In the genomic region with DNA sequence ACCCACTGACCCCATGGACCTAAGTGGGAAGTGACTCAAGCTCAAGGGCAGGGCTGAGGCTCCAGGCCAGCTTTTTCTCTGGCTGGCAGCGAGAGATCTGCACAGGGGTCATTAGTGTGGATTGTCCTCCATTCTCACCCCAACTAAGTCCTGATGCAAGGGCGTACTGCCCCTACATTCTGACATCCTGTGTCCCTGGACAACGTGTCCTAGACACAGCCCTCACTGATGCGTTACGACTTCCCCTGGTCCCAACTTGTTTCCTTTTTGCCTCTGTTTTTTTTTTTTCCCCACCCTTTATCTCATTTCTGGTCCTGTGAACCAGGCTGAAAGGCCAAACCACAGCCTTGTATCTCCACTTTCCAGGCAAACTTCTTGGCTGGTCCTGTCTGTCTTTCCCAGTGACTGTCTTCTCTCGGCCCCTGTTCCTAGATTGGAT, we compare ENCODE assay signal across 12 mouse cellular contexts. TPM values are rescaled to one million over a fixed set of nuclear protein-coding genes. Genes with fewer than 3 reads are reported as not detected.
DNase-seq lines count a peak whose midpoint lies in the region; ATAC-seq and TF ChIP-seq lines count a peak whose summit lies in the region.
"Had no signal": no experiment of that assay in that cellular context is flagged by ENCODE, and none has a peak within 500 bp of the region (broad histone marks: within the 10 kb centered on the region; RNA-seq: fewer than 3 reads in every experiment).

No protein-coding gene starts in this region.

- H3K27ac ChIP-seq in liver, postnatal 0 days (ENCODE audit: low read depth): no peak overlapping the region
- no peak overlapping the region for H3K27ac ChIP-seq in liver, embryonic 12.5 days
- H3K27ac ChIP-seq in MEL (ENCODE audit: control insufficient read depth, low read depth, low read length): no peak overlapping the region
- H3K27ac ChIP-seq in layer of hippocampus, adult 2 months: no peak overlapping the region
- H3K27ac ChIP-seq: hindbrain, embryonic 13.5 days had no signal

- ATAC-seq in liver, postnatal 0 days: peak; percentile 58
- ATAC-seq in liver, embryonic 12.5 days: no peak
- peak; percentile 33 for ATAC-seq in common myeloid progenitor, adult 5-6 weeks (replicated peaks; ENCODE audit: low read depth, poor library complexity, severe bottlenecking)
- no peak for ATAC-seq in erythroid progenitor cell, adult 5-6 weeks (replicated peaks; ENCODE audit: low FRiP score, poor library complexity, severe bottlenecking)
- ATAC-seq: intestine, embryonic 16.5 days had no signal

- no peaks in the 10 kb centered on the region for H3K27me3 ChIP-seq in liver, postnatal 0 days (ENCODE audit: insufficient read depth, low read length)
- H3K27me3 ChIP-seq in liver, embryonic 12.5 days (replicated peaks): peaks cover 24% of the 10 kb centered on the region; the same call in 1 of the 2 replicates
- H3K27me3 ChIP-seq in MEL (ENCODE audit: control insufficient read depth in 1 of 2, insufficient read depth in 2 of 2, low read length in 2 of 2): no peaks in the 10 kb centered on the region

- WGBS in liver, postnatal 0 days (ENCODE audit: insufficient replicate concordance): 39% methylated on average over 6 of the region's 6 CpGs
- WGBS in liver, embryonic 12.5 days (ENCODE audit: insufficient replicate concordance): 15% methylated on average over 6 of the region's 6 CpGs

- no peak overlapping the region for H3K4me2 ChIP-seq in liver, postnatal 0 days (ENCODE audit: low read depth, low read length)
- H3K4me2 ChIP-seq in liver, embryonic 12.5 days: no peak overlapping the region
- H3K4me2 ChIP-seq: hindbrain, embryonic 13.5 days had no signal

- H3K9ac ChIP-seq in liver, postnatal 0 days (replicated peaks): no peak overlapping the region
- H3K9ac ChIP-seq in liver, embryonic 12.5 days: no peak overlapping the region
- no peak overlapping the region for H3K9ac ChIP-seq in MEL (ENCODE audit: control insufficient read depth, low read depth, low read length, poor library complexity, severe bottlenecking)
- H3K9ac ChIP-seq: hindbrain, embryonic 13.5 days had no signal

- H3K9me3 ChIP-seq in liver, postnatal 0 days (ENCODE audit: low read length): no peaks in the 10 kb centered on the region
- no peaks in the 10 kb centered on the region for H3K9me3 ChIP-seq in liver, embryonic 12.5 days (replicated peaks)
- no peaks in the 10 kb centered on the region for H3K9me3 ChIP-seq in MEL (replicated peaks; ENCODE audit: insufficient read depth, low read length)
- H3K9me3 ChIP-seq: hindbrain, embryonic 13.5 days had no signal

- no peak for TF ChIP-seq RAD21 in MEL (IDR thresholded peaks at IDR 0.05; ENCODE audit: low read depth, low read length)

- peak; percentile 87 for TF ChIP-seq EP300 in liver, postnatal 0 days (IDR thresholded peaks at IDR 0.05; ENCODE audit: low read depth)
- TF ChIP-seq EP300 in MEL (IDR thresholded peaks at IDR 0.05; ENCODE audit: low read depth in 1 of 2, low read length in 2 of 2): peak; percentile 83

- no peaks in the 10 kb centered on the region for H3K36me3 ChIP-seq in liver, postnatal 0 days (replicated peaks; ENCODE audit: insufficient read depth, low read length)
- H3K36me3 ChIP-seq in liver, embryonic 12.5 days: no peaks in the 10 kb centered on the region
- peaks cover 0 to 37% of the 10 kb centered on the region in 2 experiments; a peak in 2 of 4 replicates for H3K36me3 ChIP-seq in MEL (ENCODE audit: control insufficient read depth in 1 of 2, insufficient read depth in 2 of 2, low read length in 2 of 2)
- H3K36me3 ChIP-seq: hindbrain, embryonic 13.5 days had no signal

- no peaks in the 10 kb centered on the region for H3K79me2 ChIP-seq in MEL (ENCODE audit: control insufficient read depth, insufficient read depth, low read length, poor library complexity)

- peaks cover 10% of the 10 kb centered on the region for H3K4me1 ChIP-seq in liver, postnatal 0 days (ENCODE audit: insufficient read depth)
- H3K4me1 ChIP-seq in liver, embryonic 12.5 days: peaks cover 75% of the 10 kb centered on the region
- peaks cover 4 to 49% of the 10 kb centered on the region in 2 experiments for H3K4me1 ChIP-seq in MEL (ENCODE audit: control insufficient read depth in 1 of 2, insufficient read depth in 2 of 2, low read length in 2 of 2)

- DNase-seq in heart, adult 11 months: peak; percentile 96
- no peak for DNase-seq in heart, postnatal 4 days
- DNase-seq in liver, postnatal 0 days: peak; percentile 23
- peak; percentile 57 for DNase-seq in MEL (ENCODE audit: low read depth, low spot score)
- DNase-seq in layer of hippocampus, adult 2 months (ENCODE audit: low spot score in 2 of 2): no peak
- DNase-seq: cerebellum, adult 8-10 months; thymus, adult 2 months had no signal

- TF ChIP-seq CTCF in liver, postnatal 0 days (IDR thresholded peaks at IDR 0.05; ENCODE audit: low read depth): no peak
- TF ChIP-seq CTCF in MEL (IDR thresholded peaks at IDR 0.05 in 2 of 3, conservative IDR thresholded peaks at IDR 0.05 in 1 of 3; ENCODE audit: control insufficient read depth in 1 of 3, insufficient read depth in 1 of 3, low read depth in 2 of 3, low read length in 3 of 3, poor library complexity in 1 of 3, severe bottlenecking in 1 of 3): no peak
- no peak for TF ChIP-seq CTCF in layer of hippocampus, adult 2 months (conservative IDR thresholded peaks at IDR 0.05)

- no peak for TF ChIP-seq POLR2A in MEL (IDR thresholded peaks at IDR 0.05; ENCODE audit: control insufficient read depth in 1 of 2, insufficient read depth in 1 of 2, low read depth in 1 of 2, low read length in 2 of 2, poor library complexity in 1 of 2)

- H3K4me3 ChIP-seq in liver, postnatal 0 days (ENCODE audit: low read depth, low read length): no peak overlapping the region
- H3K4me3 ChIP-seq in liver, embryonic 12.5 days: no peak overlapping the region
- no peak overlapping the region for H3K4me3 ChIP-seq in MEL (ENCODE audit: control insufficient read depth in 1 of 2, insufficient read depth in 1 of 2, low read depth in 2 of 2, low read length in 2 of 2)
- H3K4me3 ChIP-seq in layer of hippocampus, adult 2 months: no peak overlapping the region
- H3K4me3 ChIP-seq: hindbrain, embryonic 13.5 days had no signal

TF ChIP-seq in MEL, 35 proteins besides CTCF, POLR2A, EP300 and RAD21:
- TF ChIP-seq TCF12 (IDR thresholded peaks at IDR 0.05; ENCODE audit: low read depth, low read length) (peak; percentile 89), TAL1 (IDR thresholded peaks at IDR 0.05; ENCODE audit: low read length) (peak; percentile 85), NELFE (IDR thresholded peaks at IDR 0.05; ENCODE audit: low read depth, low read length) (no peak), MAZ (IDR thresholded peaks at IDR 0.05; ENCODE audit: low read depth, low read length) (no peak), ETS1 (IDR thresholded peaks at IDR 0.05; ENCODE audit: low read depth, low read length) (peak; percentile 59), RCOR1 (IDR thresholded peaks at IDR 0.05; ENCODE audit: low read depth, low read length) (peak; percentile 53; the same call in 1 of the 2 replicates), GATA1 (IDR thresholded peaks at IDR 0.05; ENCODE audit: low read depth, low read length) (peak; percentile 72), ZNF384 (IDR thresholded peaks at IDR 0.05; ENCODE audit: low read depth, low read length) (peak; percentile 90), MEF2A (IDR thresholded peaks at IDR 0.05; ENCODE audit: extremely low read depth, insufficient replicate concordance, low read depth, low read length, poor library complexity, severe bottlenecking) (no peak)
TF ChIP-seq in MEL: peak in this region for 6.

RNA-seq across cellular contexts. Expression of gene Itgb3, which starts 10.9 kb away (rescaled TPM):
- total RNA-seq in heart, postnatal 4 days (2021): 1 to 10 TPM; 6.8 to 6.9 TPM
- polyA plus RNA-seq in liver, postnatal 0 days (2015; fragmentation: Nextera tagmentation; extraction: Ambion mirVana): 13.6 and 16.0 TPM in 2 replicates
- 33.1 and 36.4 TPM in 2 replicates for polyA plus RNA-seq in liver, embryonic 12.5 days (2016; fragmentation: Nextera tagmentation; extraction: Ambion mirVana)
- 0.08 and 0.13 TPM in 2 replicates for total RNA-seq in MEL (2012; rRNA removed)
- polyA plus RNA-seq in MEL (2012; ENCODE audit: insufficient read depth in 1 of 2, insufficient read length in 2 of 2, low read depth in 1 of 2, low replicate concordance in 2 of 2, missing spikeins in 1 of 2): under 1 TPM in 1 of 2 experiments, not detected in 1; 0.32 TPM
- 12.3 and 15.8 TPM in 2 replicates for total RNA-seq in common myeloid progenitor, adult 5-6 weeks (2017)
- 2.1 TPM in 1 of 2 replicates, not detected in the other for total RNA-seq in erythroid progenitor cell, adult 5-6 weeks (2015; ENCODE audit: low replicate concordance)
- total RNA-seq in erythroid progenitor cell, adult 5-6 weeks (2017; ENCODE audit: low replicate concordance): 2.4 and 3.6 TPM in 2 replicates
- total RNA-seq in layer of hippocampus, adult 2 months (2021): 1 to 10 TPM; 1.3 to 1.4 TPM

Comparison
In these comparisons a context has a peak if more than half of its experiments do, and no peak if none do; other contexts are left out.
1. DNase-seq: peak in heart, adult 11 months (single experiment), liver, postnatal 0 days (single experiment) and MEL (single experiment); none in heart, postnatal 4 days (single experiment) and layer of hippocampus, adult 2 months (0 of 2).
2. ATAC-seq: peak in liver, postnatal 0 days (single experiment) and common myeloid progenitor, adult 5-6 weeks (single experiment); none in liver, embryonic 12.5 days (single experiment) and erythroid progenitor cell, adult 5-6 weeks (single experiment).